Mouse (Mus musculus) c-Kit-positive CD71-positive TER-119-negative erythroid progenitor cells, embryonic 14.5 days (primary cell): ENCODE data around the gene Arid5b.

Experiments used
- DNase-seq: peaks from one replicate; pipeline ENCODE4 v3.0.0-alpha.2; 2013; ENCODE audit warnings: low read depth

The Arid5b gene

DNA sequence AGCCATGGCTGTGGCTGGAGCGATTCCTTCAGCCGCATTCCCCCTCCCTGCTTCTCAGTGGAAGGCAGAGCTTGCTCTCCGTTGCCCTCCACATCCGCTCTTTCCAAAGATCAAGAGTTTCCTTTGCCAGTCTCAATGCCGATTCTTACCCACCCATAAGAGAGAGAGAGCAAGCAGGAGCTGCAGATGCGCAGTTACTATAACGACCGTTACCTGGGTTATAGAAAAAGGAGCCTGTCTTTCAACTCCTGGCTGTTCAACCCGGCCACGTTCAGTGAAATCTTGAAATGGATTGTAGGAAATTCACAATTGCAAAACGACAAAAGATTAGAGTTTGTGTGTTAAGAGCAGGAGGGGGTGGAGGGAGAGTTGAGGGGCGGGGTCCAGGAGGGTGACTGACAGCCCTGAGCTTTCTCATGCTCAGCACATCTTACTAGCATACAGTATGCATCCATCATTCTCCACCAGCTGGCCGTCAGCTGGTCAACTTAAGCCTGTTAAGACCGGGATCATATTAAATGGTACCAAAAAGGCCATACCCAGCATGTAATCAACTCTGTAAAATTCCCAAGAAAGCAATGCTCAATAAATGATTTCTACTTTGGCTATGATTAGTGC, 227.1 kb downstream of the Arid5b start:
- no peak for DNase-seq

GRCm38 (mm10) chr10:68050882-68051281, 227.7 kb downstream of the Arid5b start:
- DNase-seq = no peak

DNA sequence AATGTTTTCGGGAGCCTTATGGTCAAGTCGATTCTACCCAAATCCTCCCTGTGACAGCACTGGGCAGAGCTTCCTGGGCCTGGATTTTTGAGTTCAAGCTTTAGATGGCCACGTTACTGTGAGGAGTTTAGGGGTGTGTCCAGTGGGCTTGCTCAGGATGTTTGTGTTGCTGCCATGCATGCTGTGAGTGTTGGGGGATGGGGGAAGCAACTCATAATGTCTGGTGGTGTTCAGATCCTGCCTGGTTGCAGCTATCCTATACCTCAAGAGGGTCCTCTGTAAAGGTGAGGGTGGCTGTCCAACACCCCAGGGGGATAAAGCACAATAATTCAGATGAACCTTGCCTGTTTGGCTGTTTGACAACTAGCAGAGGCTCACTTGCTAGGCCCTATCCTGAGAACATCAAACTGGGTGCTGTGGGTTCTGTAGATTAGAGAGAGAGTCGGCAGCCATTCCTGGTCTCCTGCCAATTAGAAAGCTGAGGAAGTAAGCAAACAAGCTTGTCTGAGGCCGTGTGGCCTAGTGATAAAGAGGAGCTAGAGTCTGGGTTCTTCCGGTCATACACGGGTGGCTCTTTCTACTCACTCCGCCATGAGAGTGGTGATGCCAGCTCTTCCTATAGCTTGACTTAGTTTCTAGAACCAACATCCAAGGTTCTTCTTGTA, 229.8 kb downstream of the Arid5b start:
- no peak for DNase-seq

DNA sequence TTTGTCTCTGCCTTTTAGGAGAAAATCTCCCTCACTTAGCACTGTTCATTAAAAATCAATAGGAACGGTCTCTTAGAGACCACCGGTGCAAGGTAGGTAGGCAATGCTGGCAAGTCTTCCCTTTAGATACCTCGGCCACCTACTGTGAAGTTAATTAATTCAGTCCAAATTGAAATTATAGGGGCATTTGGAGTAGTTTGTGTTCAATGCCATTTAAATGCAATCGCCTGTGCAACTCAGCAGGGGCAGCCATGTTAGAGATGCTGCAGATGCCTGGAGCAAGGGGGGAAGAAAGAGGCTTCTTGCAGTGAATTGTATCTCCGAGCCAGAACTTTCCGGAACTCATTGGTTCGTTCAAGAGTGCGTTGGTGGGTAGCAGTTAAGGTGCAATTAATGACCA, 233.7 kb downstream of the Arid5b start:
- DNase-seq = no peak

GRCm38 (mm10) chr10:68043973-68044372, 234.6 kb downstream of the Arid5b start:
- DNase-seq = peak; percentile 31
